Comparison of ENCODE assay signal across 17 mouse cellular contexts in the genomic region with DNA sequence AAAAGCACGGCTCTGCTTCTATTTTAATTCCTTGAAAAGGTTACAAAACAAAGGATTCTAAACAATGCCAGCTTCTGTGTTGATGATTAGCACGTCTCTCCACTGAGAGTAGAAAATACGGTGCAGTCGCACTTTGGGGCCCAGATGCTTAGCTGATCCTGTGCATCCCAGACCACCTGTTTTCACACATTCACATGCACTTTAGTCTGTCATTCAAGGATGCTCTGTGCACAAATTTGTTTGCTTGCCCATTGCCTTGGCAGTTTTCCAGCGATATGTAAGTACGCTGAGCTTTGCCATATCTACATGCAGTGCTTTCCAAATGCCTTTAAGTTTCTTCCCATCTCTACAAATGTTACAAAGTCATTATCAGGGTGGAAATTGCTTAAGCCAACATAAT.
DNase-seq lines count a peak whose midpoint lies in the region; ATAC-seq and TF ChIP-seq lines count a peak whose summit lies in the region.
"Had no signal": no experiment of that assay in that cellular context is flagged by ENCODE, and none has a peak within 500 bp of the region (broad histone marks: within the 10 kb centered on the region; RNA-seq: fewer than 3 reads in every experiment).

No protein-coding gene starts in this region.

- 36% methylated on average over 6 of the region's 6 CpGs for WGBS in hindbrain, postnatal 0 days
- 49% methylated on average over 6 of the region's 6 CpGs for WGBS in hindbrain, embryonic 13.5 days
- 21% methylated on average over 6 of the region's 6 CpGs for WGBS in forebrain, embryonic 15.5 days

- no peak overlapping the region for H3K27ac ChIP-seq in hindbrain, postnatal 0 days
- no peak overlapping the region for H3K27ac ChIP-seq in hindbrain, embryonic 13.5 days
- peak overlapping the region; percentile 47; the same call in 1 of the 2 replicates for H3K27ac ChIP-seq in forebrain, embryonic 15.5 days (replicated peaks)
- H3K27ac ChIP-seq: lung, embryonic 15.5 days; stomach, postnatal 0 days had no signal

- peak; percentile 63 for DNase-seq in hindbrain, postnatal 0 days (ENCODE audit: low spot score)
- DNase-seq in retina, postnatal 1 day = peak; percentile 26
- DNase-seq in retina, embryonic 14.5 days (ENCODE audit: low spot score) = no peak
- peak; percentile 3 to 9 for DNase-seq in layer of hippocampus, postnatal 36 days
- DNase-seq in thymus, postnatal 0 days (ENCODE audit: low spot score) = no peak
- DNase-seq: adrenal gland, postnatal 36 days; cerebellum, postnatal 36 days; heart, postnatal 14 days; kidney, adult 9 months; thymus, postnatal 25 days had no signal

- ATAC-seq in hindbrain, postnatal 0 days = no peak
- ATAC-seq in hindbrain, embryonic 13.5 days (ENCODE audit: low FRiP score) = no peak
- peak; percentile 91 for ATAC-seq in forebrain, embryonic 15.5 days (replicated peaks)
- ATAC-seq: midbrain, embryonic 16.5 days had no signal

- H3K4me3 ChIP-seq in hindbrain, postnatal 0 days (ENCODE audit: low read length) = no peak overlapping the region
- no peak overlapping the region for H3K4me3 ChIP-seq in hindbrain, embryonic 13.5 days
- no peak overlapping the region for H3K4me3 ChIP-seq in forebrain, embryonic 15.5 days
- H3K4me3 ChIP-seq: lung, embryonic 15.5 days had no signal

- H3K4me1 ChIP-seq in hindbrain, postnatal 0 days (ENCODE audit: insufficient read depth, low read length) = no peaks in the 10 kb centered on the region
- no peaks in the 10 kb centered on the region for H3K4me1 ChIP-seq in hindbrain, embryonic 13.5 days (replicated peaks)
- H3K4me1 ChIP-seq in forebrain, embryonic 15.5 days = peaks cover 4% of the 10 kb centered on the region; the same call in 1 of the 2 replicates
- H3K4me1 ChIP-seq: lung, embryonic 15.5 days had no signal

- no peaks in the 10 kb centered on the region for H3K9me3 ChIP-seq in hindbrain, postnatal 0 days (ENCODE audit: low read length)
- H3K9me3 ChIP-seq in hindbrain, embryonic 13.5 days = no peaks in the 10 kb centered on the region
- no peaks in the 10 kb centered on the region for H3K9me3 ChIP-seq in forebrain, embryonic 15.5 days
- H3K9me3 ChIP-seq: lung, embryonic 15.5 days had no signal

- no peak for TF ChIP-seq CTCF in hindbrain, postnatal 0 days (IDR thresholded peaks at IDR 0.05; ENCODE audit: low read depth)

- H3K9ac ChIP-seq in hindbrain, postnatal 0 days (replicated peaks; ENCODE audit: low read length) = no peak overlapping the region
- no peak overlapping the region for H3K9ac ChIP-seq in hindbrain, embryonic 13.5 days
- H3K9ac ChIP-seq in forebrain, embryonic 15.5 days (replicated peaks) = no peak overlapping the region
- H3K9ac ChIP-seq: lung, embryonic 15.5 days had no signal

- H3K36me3 ChIP-seq in hindbrain, postnatal 0 days (ENCODE audit: insufficient read depth, low read length) = no peaks in the 10 kb centered on the region
- no peaks in the 10 kb centered on the region for H3K36me3 ChIP-seq in hindbrain, embryonic 13.5 days
- no peaks in the 10 kb centered on the region for H3K36me3 ChIP-seq in forebrain, embryonic 15.5 days
- H3K36me3 ChIP-seq: lung, embryonic 15.5 days had no signal

- no peak overlapping the region for H3K4me2 ChIP-seq in hindbrain, postnatal 0 days (ENCODE audit: low read depth, low read length)
- H3K4me2 ChIP-seq in hindbrain, embryonic 13.5 days = no peak overlapping the region
- no peak overlapping the region for H3K4me2 ChIP-seq in forebrain, embryonic 15.5 days (replicated peaks)
- H3K4me2 ChIP-seq: heart, embryonic 11.5 days; liver, embryonic 11.5 days; lung, embryonic 15.5 days had no signal

- no peaks in the 10 kb centered on the region for H3K27me3 ChIP-seq in hindbrain, postnatal 0 days (ENCODE audit: insufficient read depth, low read length)
- no peaks in the 10 kb centered on the region for H3K27me3 ChIP-seq in hindbrain, embryonic 13.5 days
- no peaks in the 10 kb centered on the region for H3K27me3 ChIP-seq in forebrain, embryonic 15.5 days
- H3K27me3 ChIP-seq: lung, embryonic 15.5 days had no signal

Comparison
In these comparisons a context has a peak if more than half of its experiments do, and no peak if none do; other contexts are left out.
1. DNase-seq: peak in hindbrain, postnatal 0 days (single experiment), retina, postnatal 1 day (single experiment) and layer of hippocampus, postnatal 36 days (2 of 2); none in retina, embryonic 14.5 days (single experiment) and thymus, postnatal 0 days (single experiment).